Mouse (Mus musculus) liver (tissue): Measurements from ENCODE around the gene Tpcn1.
"Not testable (repeated sequence)": the region's sequence is repeated elsewhere in the genome, so short reads cannot be mapped to it uniquely, and the experiment has no call there.

Experiments
- DNase-seq: peaks from one replicate; pipeline ENCODE4 v3.0.0-alpha.2; 2020; ENCODE audit warnings: mixed read lengths

Tpcn1 gene

GRCm38 (mm10) chr5:120505781-120506180, 82.7 kb downstream of the Tpcn1 start:
- DNase-seq: no peak

- peak; percentile 83 for DNase-seq
These were observed 83.1 kb downstream of the Tpcn1 start for GRCm38 (mm10) chr5:120505368-120505767.

- DNase-seq: peak; percentile 96
These were observed 85.2 kb downstream of the Tpcn1 start, which contains the start of gene Plbd2 for GRCm38 (mm10) chr5:120503144-120503795. Gene Plbd2, minus strand, starts transcription at chr5:120503625.

- no peak for DNase-seq
These were observed 85.8 kb downstream of the Tpcn1 start for GRCm38 (mm10) chr5:120502675-120503143.

- DNase-seq: peak; percentile 1
These were observed 86.3 kb downstream of the Tpcn1 start for GRCm38 (mm10) chr5:120502147-120502621.

- not testable (repeated sequence) for DNase-seq
These were observed 87.9 kb downstream of the Tpcn1 start for GRCm38 (mm10) chr5:120500609-120501008.

GRCm38 (mm10) chr5:120499202-120499601, 89.3 kb downstream of the Tpcn1 start:
- DNase-seq: no peak

GRCm38 (mm10) chr5:120497071-120497470, 91.4 kb downstream of the Tpcn1 start:
- DNase-seq: no peak

- DNase-seq: no peak
These were observed 92.7 kb downstream of the Tpcn1 start for GRCm38 (mm10) chr5:120495703-120496226.

GRCm38 (mm10) chr5:120495064-120495702, 93.3 kb downstream of the Tpcn1 start:
- DNase-seq: no peak

- DNase-seq: no peak
These were observed 94.5 kb downstream of the Tpcn1 start for GRCm38 (mm10) chr5:120493873-120494395.

GRCm38 (mm10) chr5:120493440-120493839, 95.0 kb downstream of the Tpcn1 start:
- no peak for DNase-seq

- peak; percentile 47 for DNase-seq
These were observed 96.0 kb downstream of the Tpcn1 start for GRCm38 (mm10) chr5:120492437-120492836.

- DNase-seq: no peak
These were observed 97.7 kb downstream of the Tpcn1 start for GRCm38 (mm10) chr5:120490679-120491192.

- DNase-seq: no peak
These were observed 100.6 kb downstream of the Tpcn1 start for GRCm38 (mm10) chr5:120487844-120488243.
